Mouse (Mus musculus) embryo, embryonic 11 days (tissue): ENCODE data around the gene Nms.

Experiments
- DNase-seq: peaks from one replicate; pipeline ENCODE4 v3.0.0-alpha.2; 2015

Nms gene

DNA sequence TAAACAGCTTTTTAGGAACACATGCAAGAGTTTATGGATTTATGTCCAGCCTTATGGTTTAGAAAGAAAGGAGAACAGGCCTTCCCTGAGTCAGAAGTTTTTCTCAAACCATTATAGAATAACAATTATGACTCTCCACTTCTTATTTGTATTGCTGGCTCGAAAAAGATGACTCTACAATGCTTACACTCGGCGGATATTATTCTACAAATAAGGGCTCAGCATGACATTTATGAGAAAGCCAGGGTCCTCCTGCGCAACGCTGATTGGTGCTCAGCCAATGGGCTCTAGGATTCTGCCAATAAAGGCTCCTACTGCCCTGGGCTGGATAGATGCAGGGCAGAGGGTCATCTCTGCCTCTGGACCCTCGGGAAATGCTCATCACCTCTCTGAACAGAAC lies at the start of gene Nms:
Nms (plus strand) TSS at position 301 of the 400 bp plus-strand sequence.
- no peak for DNase-seq

DNA sequence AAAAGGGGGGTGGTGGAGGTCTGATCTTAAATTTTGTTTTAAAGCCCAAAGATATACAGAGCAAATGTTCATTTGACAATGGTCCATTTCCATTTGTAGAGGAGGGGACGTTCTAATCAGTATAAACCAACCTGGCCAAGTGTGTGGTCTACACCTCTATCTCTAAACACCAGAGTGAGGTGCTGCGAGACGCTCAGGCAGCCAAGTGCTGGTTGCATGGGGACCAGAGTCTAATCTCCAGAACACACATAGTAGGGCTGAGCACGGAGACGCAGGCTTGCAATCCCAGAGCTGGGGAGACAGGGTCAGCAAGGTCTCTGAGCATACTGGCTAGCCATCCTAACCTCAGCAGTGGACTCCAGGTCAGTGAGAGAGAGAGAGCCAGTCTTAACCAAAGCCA lies 47.5 kb upstream of the Nms start:
- DNase-seq, result no peak

- DNase-seq, result no peak
Observed at GRCm38 (mm10) chr1:38893081-38893480, 45.9 kb upstream of the Nms start.

- DNase-seq, result peak; percentile 89
Observed at GRCm38 (mm10) chr1:38897431-38898248, 41.3 kb upstream of the Nms start, which contains the start of gene Chst10. Gene Chst10, minus strand, starts transcription at chr1:38898161.

- DNase-seq, result no peak
Observed at GRCm38 (mm10) chr1:38902571-38902970, 36.4 kb upstream of the Nms start.

DNA sequence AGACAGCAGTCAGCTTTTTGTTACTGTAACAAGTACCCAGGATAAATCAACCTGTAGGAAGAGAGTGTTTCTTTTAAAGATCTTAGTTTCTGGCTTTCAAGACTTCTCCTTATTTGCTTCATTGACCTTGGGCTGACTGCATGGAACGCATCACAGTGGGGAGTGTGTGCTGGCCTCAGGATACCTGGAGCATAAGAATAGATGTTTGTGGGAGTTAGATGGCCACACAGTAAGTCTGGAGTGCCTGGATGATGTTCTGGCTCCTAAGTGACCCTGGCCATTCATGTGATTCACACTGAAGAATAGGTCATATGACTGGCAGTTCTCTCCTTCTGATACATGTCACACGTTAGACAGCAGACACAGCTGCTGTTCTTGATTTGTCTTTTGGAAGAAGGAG lies 35.0 kb upstream of the Nms start:
- no peak for DNase-seq

- DNase-seq, result no peak
Observed at GRCm38 (mm10) chr1:38928996-38929395, 10.0 kb upstream of the Nms start.

DNA sequence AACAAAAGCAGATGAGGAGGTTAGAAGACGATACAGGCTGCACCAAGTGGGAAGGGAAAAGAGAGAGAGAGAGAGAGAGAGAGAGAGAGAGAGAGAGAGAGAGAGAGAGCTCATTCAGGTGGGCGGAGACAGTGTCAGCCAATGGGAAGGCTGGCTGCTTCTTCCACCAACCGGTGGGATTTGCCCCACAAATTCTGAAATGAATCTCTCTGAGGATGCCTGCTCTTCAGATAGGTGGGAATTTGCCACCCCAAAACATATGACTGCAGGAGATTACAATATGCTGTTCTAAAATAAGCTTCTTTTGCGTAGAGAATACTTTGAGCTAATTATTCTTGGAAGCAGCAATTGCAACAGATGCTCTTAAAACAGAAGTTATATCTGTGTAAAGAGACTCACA lies 9.5 kb upstream of the Nms start:
- no peak for DNase-seq

DNA sequence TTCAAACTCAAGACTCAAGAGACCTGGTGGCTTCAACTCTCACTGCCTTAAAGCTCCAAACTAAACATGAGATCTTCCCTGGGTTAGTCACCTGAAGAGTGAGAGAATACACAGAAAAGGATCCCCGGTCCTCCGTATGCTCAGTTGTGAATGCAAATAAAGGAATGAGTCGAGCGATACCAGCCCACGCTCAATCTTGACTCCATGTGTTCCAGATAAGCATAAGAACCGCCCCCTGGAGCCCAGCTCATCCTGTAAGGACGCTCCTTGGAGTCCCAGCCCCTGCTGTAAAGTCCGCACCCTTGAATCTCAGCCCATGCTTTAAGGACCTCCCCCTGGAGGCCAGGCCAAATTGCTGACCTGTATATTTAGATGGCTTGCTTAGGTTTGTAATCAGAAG lies 8.2 kb upstream of the Nms start:
- DNase-seq, result no peak

GRCm38 (mm10) chr1:38934668-38935067 lies 4.3 kb upstream of the Nms start:
- peak; percentile 37 for DNase-seq

DNA sequence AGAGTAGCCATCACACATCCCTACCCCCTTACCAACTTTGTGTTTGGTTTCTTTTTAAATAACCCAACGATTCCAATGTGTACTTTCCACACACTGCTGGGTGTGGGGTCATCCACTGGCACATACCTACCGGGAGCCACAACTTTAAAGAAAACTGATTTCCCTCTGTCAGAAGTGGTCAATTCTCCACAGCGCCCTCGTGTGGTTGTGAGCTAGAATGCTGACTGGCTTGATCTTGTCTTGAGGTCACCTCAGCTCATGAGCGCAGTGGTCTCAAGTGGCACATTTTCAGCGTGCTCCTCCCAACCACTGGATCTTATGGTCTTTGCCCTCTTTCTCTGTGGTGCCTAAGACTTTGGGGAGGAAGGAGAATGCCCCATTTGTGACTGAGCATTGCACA lies 2.2 kb upstream of the Nms start:
- peak; percentile 70 for DNase-seq

- DNase-seq, result peak; percentile 65
Observed at GRCm38 (mm10) chr1:38939608-38940007, 659 bp downstream of the Nms start.

DNA sequence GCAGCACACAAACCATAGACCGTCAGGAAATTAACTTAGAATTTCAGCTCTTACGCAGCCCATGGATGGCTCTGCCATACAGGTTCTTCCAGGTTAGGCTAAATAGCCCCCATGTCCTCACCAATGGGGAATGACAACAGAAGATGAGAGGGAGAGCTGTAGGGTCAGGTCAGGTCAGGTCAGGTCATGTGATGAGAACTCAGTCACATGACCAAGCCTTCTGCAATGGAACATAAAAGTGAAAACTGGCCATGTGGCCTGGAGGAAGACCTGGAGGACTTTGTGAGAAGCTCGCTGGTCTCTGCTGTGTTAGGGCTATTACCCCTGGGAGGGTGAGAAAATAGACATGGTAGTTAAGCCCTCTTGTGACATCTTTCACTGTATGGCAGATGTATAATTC lies 17.5 kb downstream of the Nms start:
- DNase-seq, result no peak

DNA sequence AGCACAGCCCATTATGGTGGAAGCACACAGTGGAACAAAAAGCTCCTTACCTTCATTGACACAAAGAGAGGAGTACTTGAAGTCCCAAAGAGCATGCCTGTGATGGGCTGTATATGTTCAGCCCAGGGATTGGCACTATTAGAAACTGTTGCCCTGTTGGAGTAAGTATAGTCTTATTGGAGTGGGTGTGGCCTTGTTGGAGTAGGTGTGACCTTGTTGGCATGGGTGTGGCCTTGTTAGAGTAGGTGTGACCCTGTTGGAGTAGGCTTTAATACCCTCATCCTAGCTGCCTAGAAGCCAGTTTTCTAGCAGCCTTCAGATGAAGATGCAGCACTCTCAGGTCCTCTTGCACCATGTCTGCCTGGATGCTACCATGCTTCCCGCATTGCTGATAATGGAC lies 30.2 kb downstream of the Nms start:
- no peak for DNase-seq

GRCm38 (mm10) chr1:38971712-38972111 lies 32.8 kb downstream of the Nms start:
- DNase-seq, result no peak

GRCm38 (mm10) chr1:38972986-38973592 lies 34.1 kb downstream of the Nms start:
- no peak for DNase-seq

- DNase-seq, result no peak
Observed at GRCm38 (mm10) chr1:38979953-38980352, 41.0 kb downstream of the Nms start.

- DNase-seq, result no peak
Observed at GRCm38 (mm10) chr1:38983870-38984269, 44.9 kb downstream of the Nms start.

GRCm38 (mm10) chr1:38985308-38985707 lies 46.4 kb downstream of the Nms start, which contains the start of gene Pdcl3:
Gene Pdcl3, plus strand, starts transcription at chr1:38985608.
- DNase-seq, result no peak

- peak; percentile 97 for DNase-seq
Observed at GRCm38 (mm10) chr1:38987080-38987864, 48.3 kb downstream of the Nms start.

GRCm38 (mm10) chr1:38987865-38988211 lies 48.9 kb downstream of the Nms start:
- no peak for DNase-seq

GRCm38 (mm10) chr1:38988357-38988756 lies 49.4 kb downstream of the Nms start:
- DNase-seq, result no peak

GRCm38 (mm10) chr1:38992365-38992764 lies 53.4 kb downstream of the Nms start:
- DNase-seq, result no peak
